9 mouse cellular contexts compared by ENCODE assay signal in genomic region chr10:70060689-70061081, GRCm38 (mm10). TPM values are rescaled to one million over a fixed set of nuclear protein-coding genes. Genes with fewer than 3 reads are reported as not detected.
DNase-seq lines count a peak whose midpoint lies in the region; ATAC-seq and TF ChIP-seq lines count a peak whose summit lies in the region.
"Had no signal": no experiment of that assay in that cellular context is flagged by ENCODE, and none has a peak within 500 bp of the region (broad histone marks: within the 10 kb centered on the region; RNA-seq: fewer than 3 reads in every experiment).

No protein-coding gene starts in this region.

- ATAC-seq in forebrain, embryonic 15.5 days (replicated peaks) = peak; percentile 38; the same call in 1 of the 2 replicates
- no peak for ATAC-seq in midbrain, postnatal 0 days (ENCODE audit: low FRiP score)
- ATAC-seq in midbrain, embryonic 11.5 days (ENCODE audit: low FRiP score) = no peak
- no peak for ATAC-seq in megakaryocyte, adult 5-6 weeks (ENCODE audit: poor library complexity, severe bottlenecking)

- no peak overlapping the region for H3K27ac ChIP-seq in forebrain, embryonic 15.5 days (replicated peaks)
- H3K27ac ChIP-seq in forebrain, embryonic 10.5 days = no peak overlapping the region
- no peak overlapping the region for H3K27ac ChIP-seq in midbrain, postnatal 0 days (ENCODE audit: low read depth, low read length)
- no peak overlapping the region for H3K27ac ChIP-seq in midbrain, embryonic 11.5 days (ENCODE audit: low read depth, low read length)

- H3K36me3 ChIP-seq in forebrain, embryonic 15.5 days = no peaks in the 10 kb centered on the region
- no peaks in the 10 kb centered on the region for H3K36me3 ChIP-seq in forebrain, embryonic 10.5 days (replicated peaks)
- no peaks in the 10 kb centered on the region for H3K36me3 ChIP-seq in midbrain, postnatal 0 days (ENCODE audit: insufficient read depth, low read length)
- no peaks in the 10 kb centered on the region for H3K36me3 ChIP-seq in midbrain, embryonic 11.5 days (ENCODE audit: control insufficient read depth, insufficient read depth, low read length)
- H3K36me3 ChIP-seq: G1E had no signal

- no peak overlapping the region for H3K4me2 ChIP-seq in forebrain, embryonic 15.5 days (replicated peaks)
- H3K4me2 ChIP-seq in midbrain, postnatal 0 days (ENCODE audit: low read depth, low read length, poor library complexity, severe bottlenecking) = no peak overlapping the region
- H3K4me2 ChIP-seq in midbrain, embryonic 11.5 days = no peak overlapping the region

- H3K27me3 ChIP-seq in forebrain, embryonic 15.5 days = no peaks in the 10 kb centered on the region
- H3K27me3 ChIP-seq in forebrain, embryonic 10.5 days (ENCODE audit: poor library complexity, severe bottlenecking) = no peaks in the 10 kb centered on the region
- no peaks in the 10 kb centered on the region for H3K27me3 ChIP-seq in midbrain, postnatal 0 days (ENCODE audit: insufficient read depth, low read length)
- H3K27me3 ChIP-seq in midbrain, embryonic 11.5 days (ENCODE audit: control insufficient read depth, insufficient read depth, low read length) = no peaks in the 10 kb centered on the region

- no peaks in the 10 kb centered on the region for H3K9me3 ChIP-seq in forebrain, embryonic 15.5 days
- no peaks in the 10 kb centered on the region for H3K9me3 ChIP-seq in forebrain, embryonic 10.5 days
- no peaks in the 10 kb centered on the region for H3K9me3 ChIP-seq in midbrain, postnatal 0 days (ENCODE audit: low read length)
- no peaks in the 10 kb centered on the region for H3K9me3 ChIP-seq in midbrain, embryonic 11.5 days (ENCODE audit: control insufficient read depth, low read length)

- H3K9ac ChIP-seq in forebrain, embryonic 15.5 days (replicated peaks) = no peak overlapping the region
- no peak overlapping the region for H3K9ac ChIP-seq in midbrain, postnatal 0 days (replicated peaks; ENCODE audit: low read length, poor library complexity, severe bottlenecking)
- H3K9ac ChIP-seq in midbrain, embryonic 11.5 days (ENCODE audit: low read length) = no peak overlapping the region

- WGBS in forebrain, embryonic 15.5 days = 46% methylated on average over 10 of the region's 10 CpGs
- WGBS in forebrain, embryonic 10.5 days = 45% methylated on average over 10 of the region's 10 CpGs
- WGBS in midbrain, postnatal 0 days = 39% methylated on average over 10 of the region's 10 CpGs
- 50% methylated on average over 10 of the region's 10 CpGs for WGBS in midbrain, embryonic 11.5 days

- peaks cover 8% of the 10 kb centered on the region; the same call in 1 of the 2 replicates for H3K4me1 ChIP-seq in forebrain, embryonic 15.5 days
- H3K4me1 ChIP-seq in forebrain, embryonic 10.5 days = no peaks in the 10 kb centered on the region
- H3K4me1 ChIP-seq in midbrain, postnatal 0 days (ENCODE audit: insufficient read depth, low read length) = no peaks in the 10 kb centered on the region
- no peaks in the 10 kb centered on the region for H3K4me1 ChIP-seq in midbrain, embryonic 11.5 days (ENCODE audit: control insufficient read depth, insufficient read depth, low read length)

- no peak for TF ChIP-seq CTCF in midbrain, postnatal 0 days (IDR thresholded peaks at IDR 0.05)

- no peak for DNase-seq in forebrain, embryonic 10.5 days (ENCODE audit: extremely low spot score, low spot score)
- peak; percentile 27 for DNase-seq in midbrain, postnatal 0 days (ENCODE audit: low spot score)
- no peak for DNase-seq in midbrain, embryonic 11.5 days (ENCODE audit: low spot score, missing footprints)
- DNase-seq in kidney, adult 9 months = peak; percentile 72
- DNase-seq in thymus, postnatal 0 days (ENCODE audit: low spot score) = peak; percentile 51
- DNase-seq in adipocyte (ENCODE audit: low spot score) = no peak

- H3K4me3 ChIP-seq in forebrain, embryonic 15.5 days = no peak overlapping the region
- H3K4me3 ChIP-seq in forebrain, embryonic 10.5 days = no peak overlapping the region
- no peak overlapping the region for H3K4me3 ChIP-seq in midbrain, postnatal 0 days (ENCODE audit: low read depth, low read length)
- no peak overlapping the region for H3K4me3 ChIP-seq in midbrain, embryonic 11.5 days (ENCODE audit: low read depth, low read length)

RNA-seq across cellular contexts. Expression of gene Ccdc6, which starts 36.2 kb away (rescaled TPM):
- polyA plus RNA-seq in forebrain, embryonic 15.5 days (2015; fragmentation: Nextera tagmentation; extraction: Ambion mirVana) = 16.7 and 17.5 TPM in 2 replicates
- polyA plus RNA-seq in forebrain, embryonic 10.5 days (2016; fragmentation: Nextera tagmentation; extraction: Ambion mirVana) = 16.5 and 19.8 TPM in 2 replicates
- total RNA-seq in midbrain, postnatal 0 days (2014; rRNA removed) = 43.7 and 45.5 TPM in 2 replicates
- 26.6 and 28.0 TPM in 2 replicates for polyA plus RNA-seq in midbrain, postnatal 0 days (2015; fragmentation: Nextera tagmentation; extraction: Ambion mirVana)
- 22.3 and 23.5 TPM in 2 replicates for polyA plus RNA-seq in midbrain, embryonic 11.5 days (2014; fragmentation: Nextera tagmentation; extraction: Ambion mirVana)
- 14.7 and 16.4 TPM in 2 replicates for polyA plus RNA-seq in thymus, postnatal 0 days (2015; fragmentation: Nextera tagmentation; extraction: Ambion mirVana)
- 11.9 and 15.7 TPM in 2 replicates for total RNA-seq in megakaryocyte, adult 5-6 weeks (2015)
- total RNA-seq in megakaryocyte, adult 5-6 weeks (2017) = 10.3 and 13.2 TPM in 2 replicates

Comparison
In these comparisons a context has a peak if more than half of its experiments do, and no peak if none do; other contexts are left out.
1. DNase-seq: peak in midbrain, postnatal 0 days (single experiment), kidney, adult 9 months (single experiment) and thymus, postnatal 0 days (single experiment); none in forebrain, embryonic 10.5 days (single experiment), midbrain, embryonic 11.5 days (single experiment) and adipocyte (single experiment).